Mouse (Mus musculus) intestine, embryonic 16.5 days (tissue): Measurements from ENCODE around the gene Nuak1. TPM values are rescaled to one million over a fixed set of nuclear protein-coding genes. Genes with fewer than 3 reads are reported as not detected.

Experiments used
- ATAC-seq: fragments of 200-750 bp; cut with Nextera tagmentation; 2 replicates; pipeline ENCODE4 v1.8.0; 2017; ENCODE audit warnings: moderate TSS enrichment, moderate library complexity
- H3K27ac ChIP-seq: fragments of 300-500 bp; sonication (generic); 2 replicates; pipeline ENCODE4 v1.5.1; 2014; ENCODE audit warnings: mild to moderate bottlenecking, low read length
- H3K27me3 ChIP-seq: fragments of 300-500 bp; sonication (generic); replicated peaks from 2 replicates; pipeline ENCODE4 v1.6.1; 2014; ENCODE audit warnings: low read length, control low read depth, mixed read lengths; ENCODE audit not compliant: control insufficient read depth, insufficient read depth
- H3K36me3 ChIP-seq: fragments of 300-500 bp; sonication (generic); 2 replicates; pipeline ENCODE4 v1.6.1; 2014; ENCODE audit warnings: low read length, control low read depth; ENCODE audit not compliant: control insufficient read depth, insufficient read depth
- H3K4me1 ChIP-seq: fragments of 300-500 bp; sonication (generic); 2 replicates; pipeline ENCODE4 v1.6.1; 2014; ENCODE audit warnings: low read length, control low read depth, mixed read lengths; ENCODE audit not compliant: control insufficient read depth, insufficient read depth
- H3K4me2 ChIP-seq: fragments of 300-500 bp; sonication (generic); 2 replicates; pipeline ENCODE4 v1.6.1; 2014; ENCODE audit warnings: low read depth, low read length, control low read depth
- H3K4me3 ChIP-seq: fragments of 300-500 bp; sonication (generic); 2 replicates; pipeline ENCODE4 v1.5.1; 2014; ENCODE audit warnings: mild to moderate bottlenecking, low read length
- H3K9ac ChIP-seq: fragments of 300-500 bp; sonication (generic); 2 replicates; pipeline ENCODE4 v1.6.1; 2014; ENCODE audit warnings: low read depth, low read length
- H3K9me3 ChIP-seq: fragments of 300-500 bp; sonication (generic); 2 replicates; pipeline ENCODE4 v1.6.1; 2016; ENCODE audit warnings: low read length, control low read depth; ENCODE audit not compliant: control insufficient read depth
- WGBS: fragments of 180-500 bp; shearing (Covaris S2); extraction: QIAGEN DNeasy Blood & Tissue Kit; methylation state at CpG from one replicate; pipeline ENCODE4 v1.1.7; 2014; 5-methylcytosine and 5-hydroxymethylcytosine counted together
- polyA plus RNA-seq: library from polyadenylated mRNA; unstranded; fragments of >200 nt; fragmentation: Nextera tagmentation; extraction: Ambion mirVana; gene quantifications from 2 replicates; pipeline ENCODE4 v1.2.1, GENCODE M21; 2015

Gene Nuak1
- polyA plus RNA-seq, 1 experiment from 2014 or later, result 0.66 TPM

- no peak for ATAC-seq
- H3K9me3 ChIP-seq, result no peaks in the 10 kb centered on the region
- WGBS, result 83% methylated on average over 8 of the region's 8 CpGs
- H3K9ac ChIP-seq, result 0 out of 2 replicates have a peak overlapping the region, but pooled peaks have one; percentile 21
- no peak overlapping the region for H3K4me2 ChIP-seq
- H3K36me3 ChIP-seq, result no peaks in the 10 kb centered on the region
- no peaks in the 10 kb centered on the region for H3K4me1 ChIP-seq
- H3K4me3 ChIP-seq, result no peak overlapping the region
- no peaks in the 10 kb centered on the region for H3K27me3 ChIP-seq
- no peak overlapping the region for H3K27ac ChIP-seq
These were observed 23.6 kb downstream of the Nuak1 start for GRCm38 (mm10) chr10:84416752-84417151.

DNA sequence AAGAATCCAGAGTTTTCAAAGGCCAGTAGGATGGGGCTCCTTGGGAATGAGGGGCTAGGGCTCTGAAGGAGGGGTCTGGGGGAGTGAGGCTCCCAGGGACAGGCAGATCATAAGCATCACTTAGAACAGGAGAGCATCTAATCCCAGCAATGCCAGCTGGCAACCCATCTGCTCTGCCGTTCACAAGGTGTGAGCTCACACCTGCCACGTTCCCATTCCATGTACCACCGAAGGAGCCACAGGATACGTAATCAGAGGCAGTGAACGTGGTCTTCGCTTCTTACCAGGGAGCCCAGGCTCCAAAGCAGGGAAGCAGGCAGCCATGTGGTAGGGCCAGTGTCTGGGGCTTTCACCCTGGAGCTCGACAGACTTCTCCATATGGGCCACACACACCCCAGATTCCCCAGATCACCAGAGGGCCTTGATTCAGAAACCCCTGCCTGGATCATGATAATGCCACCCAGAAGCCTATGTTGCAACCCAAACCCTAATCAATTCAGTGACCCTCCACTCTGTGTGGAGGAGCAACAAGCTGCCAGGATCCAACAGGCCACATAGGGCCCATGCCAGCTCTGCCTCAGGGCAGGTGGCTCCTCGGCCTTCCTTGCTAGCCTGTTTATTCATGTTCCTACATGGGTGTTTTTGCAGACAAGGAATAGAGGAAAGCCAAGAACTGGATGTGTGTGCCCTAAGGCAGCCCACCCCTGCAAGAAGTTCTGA lies 25.3 kb downstream of the Nuak1 start:
- H3K4me1 ChIP-seq, result no peaks in the 10 kb centered on the region
- no peak overlapping the region for H3K4me3 ChIP-seq
- no peaks in the 10 kb centered on the region for H3K27me3 ChIP-seq
- no peaks in the 10 kb centered on the region for H3K36me3 ChIP-seq
- ATAC-seq, result no peak
- no peak overlapping the region for H3K9ac ChIP-seq
- 89% methylated on average over 8 of the region's 8 CpGs for WGBS
- no peaks in the 10 kb centered on the region for H3K9me3 ChIP-seq
- H3K27ac ChIP-seq, result no peak overlapping the region
- no peak overlapping the region for H3K4me2 ChIP-seq

DNA sequence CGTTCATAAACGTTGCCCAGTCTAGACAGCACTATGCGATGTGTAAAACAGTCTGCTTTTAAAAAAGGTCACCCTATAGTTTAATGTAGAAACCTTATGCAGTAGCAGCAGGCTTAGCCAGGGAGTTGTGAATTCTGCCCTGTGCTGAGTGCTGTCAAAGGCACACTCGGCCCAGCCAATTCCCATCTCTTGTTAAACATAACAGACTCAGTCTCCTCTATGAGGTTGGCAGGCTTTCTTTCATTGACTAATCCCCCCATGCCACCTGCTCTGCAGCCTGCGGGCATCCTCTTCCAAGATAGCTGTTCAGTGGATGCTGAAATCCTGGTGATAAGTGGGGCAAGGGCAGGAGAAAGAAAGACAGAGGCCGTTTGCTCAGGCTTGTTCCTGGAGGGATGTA lies 27.1 kb downstream of the Nuak1 start:
- no peak overlapping the region for H3K9ac ChIP-seq
- H3K4me2 ChIP-seq, result no peak overlapping the region
- H3K4me3 ChIP-seq, result no peak overlapping the region
- H3K4me1 ChIP-seq, result 0 out of 2 replicates have a peak, but pooled peaks cover 5% of the 10 kb centered on the region
- no peaks in the 10 kb centered on the region for H3K9me3 ChIP-seq
- no peaks in the 10 kb centered on the region for H3K36me3 ChIP-seq
- no peaks in the 10 kb centered on the region for H3K27me3 ChIP-seq
- no peak for ATAC-seq
- WGBS, result 66% methylated on average over 6 of the region's 6 CpGs
- H3K27ac ChIP-seq, result no peak overlapping the region

DNA sequence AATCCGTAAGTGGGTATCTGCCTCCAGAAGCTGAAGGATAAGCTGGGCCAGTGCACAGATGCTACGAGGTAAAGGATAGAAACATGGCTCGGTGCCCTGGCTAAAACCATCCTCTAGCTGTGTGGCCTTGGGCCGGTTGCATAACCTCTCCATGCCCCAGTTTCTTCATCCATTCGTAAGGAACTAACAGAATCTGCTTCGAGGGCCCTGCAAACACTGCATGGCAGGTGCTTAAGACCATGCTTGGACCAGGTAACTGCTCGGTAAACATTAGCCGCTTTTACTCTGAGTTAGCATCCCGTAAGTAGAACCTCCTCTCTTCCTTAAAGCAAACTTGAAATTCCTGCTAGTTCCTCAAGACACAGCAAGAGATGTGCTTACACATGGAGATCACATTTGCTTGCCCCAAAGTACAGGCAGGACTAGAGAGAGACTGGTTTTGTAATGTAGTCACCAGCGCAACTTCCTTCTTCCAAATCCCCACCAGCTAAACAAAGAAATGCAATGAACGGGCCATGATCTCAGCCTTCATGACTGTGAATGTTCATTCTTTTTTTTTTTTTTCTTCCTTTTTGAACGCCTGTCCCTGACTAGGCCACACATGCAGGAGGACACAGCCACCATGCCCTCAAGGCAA lies 28.0 kb downstream of the Nuak1 start:
- Histone ChIP-seq H3K4me1 (0 out of 2 replicates have a peak, but pooled peaks cover 5% of the 10 kb centered on the region), H3K9ac (no peak overlapping the region), H3K27me3 (no peaks in the 10 kb centered on the region), H3K36me3 (no peaks in the 10 kb centered on the region), H3K4me2 (no peak overlapping the region), H3K9me3 (no peaks in the 10 kb centered on the region), H3K4me3 (no peak overlapping the region), H3K27ac (no peak overlapping the region)
- ATAC-seq, result no peak
- 73% methylated on average over 12 of the region's 12 CpGs for WGBS

- no peak for ATAC-seq
- H3K4me3 ChIP-seq, result no peak overlapping the region
- 77% methylated on average over 16 of the region's 16 CpGs for WGBS
- no peaks in the 10 kb centered on the region for H3K36me3 ChIP-seq
- no peaks in the 10 kb centered on the region for H3K9me3 ChIP-seq
- H3K27ac ChIP-seq, result no peak overlapping the region
- no peaks in the 10 kb centered on the region for H3K27me3 ChIP-seq
- H3K4me2 ChIP-seq, result no peak overlapping the region
- 0 out of 2 replicates have a peak, but pooled peaks cover 5% of the 10 kb centered on the region for H3K4me1 ChIP-seq
- no peak overlapping the region for H3K9ac ChIP-seq
These were observed 29.0 kb downstream of the Nuak1 start for GRCm38 (mm10) chr10:84411122-84412105.

- 0 out of 2 replicates have a peak, but pooled peaks cover 5% of the 10 kb centered on the region for H3K4me1 ChIP-seq
- ATAC-seq, result peak; percentile 65
- no peak overlapping the region for H3K4me2 ChIP-seq
- H3K36me3 ChIP-seq, result no peaks in the 10 kb centered on the region
- H3K4me3 ChIP-seq, result no peak overlapping the region
- H3K9me3 ChIP-seq, result no peaks in the 10 kb centered on the region
- H3K27me3 ChIP-seq, result no peaks in the 10 kb centered on the region
- H3K9ac ChIP-seq, result no peak overlapping the region
- 0 out of 2 replicates have a peak overlapping the region, but pooled peaks have one; percentile 2 for H3K27ac ChIP-seq
- 55% methylated on average over 13 of the region's 13 CpGs for WGBS
These were observed 31.3 kb downstream of the Nuak1 start for GRCm38 (mm10) chr10:84408965-84409660.

GRCm38 (mm10) chr10:84405135-84405776 lies 35.1 kb downstream of the Nuak1 start:
- H3K27ac ChIP-seq, result no peak overlapping the region
- 0 out of 2 replicates have a peak, but pooled peaks cover 5% of the 10 kb centered on the region for H3K4me1 ChIP-seq
- no peaks in the 10 kb centered on the region for H3K27me3 ChIP-seq
- 64% methylated on average over 8 of the region's 8 CpGs for WGBS
- H3K36me3 ChIP-seq, result no peaks in the 10 kb centered on the region
- H3K9me3 ChIP-seq, result no peaks in the 10 kb centered on the region
- H3K9ac ChIP-seq, result no peak overlapping the region
- no peak for ATAC-seq
- no peak overlapping the region for H3K4me3 ChIP-seq
- no peak overlapping the region for H3K4me2 ChIP-seq

DNA sequence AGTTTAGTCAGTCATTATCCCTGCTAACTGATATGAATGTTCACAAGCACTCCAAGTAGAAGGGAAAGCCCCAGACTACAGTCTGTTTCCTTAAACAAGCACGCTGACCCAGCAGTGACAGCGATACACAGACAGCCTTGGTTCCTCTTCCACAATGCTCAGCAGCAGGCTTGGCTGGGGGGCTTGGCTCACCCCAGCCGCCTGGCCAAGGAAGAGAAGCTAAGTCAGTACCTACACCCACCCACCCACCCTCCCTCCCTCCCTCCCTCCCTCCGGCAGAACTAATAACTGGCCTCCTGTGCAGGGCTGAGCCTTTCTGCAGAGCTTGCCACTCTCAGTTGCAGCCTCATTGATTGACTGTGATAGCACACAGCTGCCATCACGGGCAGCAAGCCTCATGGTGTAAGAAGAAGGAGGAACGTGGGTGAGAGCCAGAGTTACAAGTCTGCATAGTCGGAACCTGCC lies 38.5 kb downstream of the Nuak1 start:
- Histone ChIP-seq H3K9me3 (no peaks in the 10 kb centered on the region), H3K9ac (no peak overlapping the region), H3K27ac (no peak overlapping the region), H3K4me3 (no peak overlapping the region), H3K36me3 (no peaks in the 10 kb centered on the region), H3K4me2 (no peak overlapping the region), H3K4me1 (no peaks in the 10 kb centered on the region), H3K27me3 (no peaks in the 10 kb centered on the region)
- ATAC-seq, result 0 out of 2 replicates have a peak, but pooled peaks have one; percentile 18
- WGBS, result 25% methylated on average over 6 of the region's 7 CpGs
